Mouse (Mus musculus): Measurements from ENCODE around the gene Ankrd50. TPM values are rescaled to one million over a fixed set of nuclear protein-coding genes. Genes with fewer than 3 reads are reported as not detected.

Gene Ankrd50
- polyA plus RNA-seq, 1 experiment from 2014 or later = 24.2 TPM

DNA sequence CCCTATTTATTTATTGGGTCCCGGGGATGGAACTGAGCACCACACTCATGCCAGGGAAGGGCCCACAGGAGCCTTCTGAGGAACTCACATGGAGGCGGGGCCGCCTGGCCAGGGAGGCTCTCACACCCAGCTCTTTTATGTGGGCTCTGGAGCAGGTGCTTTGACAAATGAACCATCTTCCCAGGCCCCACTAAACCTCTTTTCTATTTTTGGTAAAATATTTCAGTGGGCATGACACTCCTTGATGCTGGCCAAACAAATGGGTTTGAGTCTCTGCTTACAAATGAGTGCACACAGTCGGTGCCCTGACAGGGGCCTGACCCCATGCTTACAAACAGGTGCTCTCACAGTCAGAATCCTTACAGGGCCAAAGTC is 24.4 kb downstream of the Ankrd50 start:
- no peak overlapping the region for H3K4me2 ChIP-seq (replicated peaks; ENCODE audit: low read depth, low read length)
- no peak overlapping the region for H3K27ac ChIP-seq (ENCODE audit: low read length)
- no peaks in the 10 kb centered on the region for H3K4me1 ChIP-seq (ENCODE audit: control insufficient read depth, insufficient read depth, low read length)
- no peaks in the 10 kb centered on the region for H3K27me3 ChIP-seq (ENCODE audit: control insufficient read depth, insufficient read depth, low read length)
- H3K9me3 ChIP-seq (ENCODE audit: control insufficient read depth, low read depth, low read length) = no peaks in the 10 kb centered on the region
- no peak for ATAC-seq (ENCODE audit: insufficient number of reproducible peaks, insufficient read depth, low FRiP score, low read depth)
- H3K36me3 ChIP-seq (ENCODE audit: control insufficient read depth, insufficient read depth, low read length) = peaks cover 57% of the 10 kb centered on the region
- WGBS = 59% methylated on average over 4 of the region's 4 CpGs
- H3K9ac ChIP-seq (replicated peaks; ENCODE audit: low read depth, low read length) = no peak overlapping the region
- no peak overlapping the region for H3K4me3 ChIP-seq (ENCODE audit: low read depth, low read length)

GRCm38 (mm10) chr3:38459507-38460249 is 25.0 kb downstream of the Ankrd50 start:
- no peaks in the 10 kb centered on the region for H3K9me3 ChIP-seq (ENCODE audit: control insufficient read depth, low read depth, low read length)
- WGBS = 34% methylated on average over 5 of the region's 5 CpGs
- H3K27ac ChIP-seq (ENCODE audit: low read length) = no peak overlapping the region
- H3K4me2 ChIP-seq (replicated peaks; ENCODE audit: low read depth, low read length) = no peak overlapping the region
- H3K9ac ChIP-seq (replicated peaks; ENCODE audit: low read depth, low read length) = no peak overlapping the region
- H3K4me3 ChIP-seq (ENCODE audit: low read depth, low read length) = no peak overlapping the region
- H3K36me3 ChIP-seq (ENCODE audit: control insufficient read depth, insufficient read depth, low read length) = peaks cover 62% of the 10 kb centered on the region
- H3K4me1 ChIP-seq (ENCODE audit: control insufficient read depth, insufficient read depth, low read length) = no peaks in the 10 kb centered on the region
- ATAC-seq (ENCODE audit: insufficient number of reproducible peaks, insufficient read depth, low FRiP score, low read depth) = no peak
- no peaks in the 10 kb centered on the region for H3K27me3 ChIP-seq (ENCODE audit: control insufficient read depth, insufficient read depth, low read length)

- no peak for ATAC-seq (ENCODE audit: insufficient number of reproducible peaks, insufficient read depth, low FRiP score, low read depth)
- 93% methylated on average over 14 of the region's 14 CpGs for WGBS
- no peaks in the 10 kb centered on the region for H3K27me3 ChIP-seq (ENCODE audit: control insufficient read depth, insufficient read depth, low read length)
- H3K9me3 ChIP-seq (ENCODE audit: control insufficient read depth, low read depth, low read length) = no peaks in the 10 kb centered on the region
- H3K9ac ChIP-seq (replicated peaks; ENCODE audit: low read depth, low read length) = no peak overlapping the region
- H3K4me2 ChIP-seq (replicated peaks; ENCODE audit: low read depth, low read length) = no peak overlapping the region
- no peaks in the 10 kb centered on the region for H3K4me1 ChIP-seq (ENCODE audit: control insufficient read depth, insufficient read depth, low read length)
- H3K36me3 ChIP-seq (ENCODE audit: control insufficient read depth, insufficient read depth, low read length) = peaks cover 68% of the 10 kb centered on the region
- no peak overlapping the region for H3K4me3 ChIP-seq (ENCODE audit: low read depth, low read length)
- no peak overlapping the region for H3K27ac ChIP-seq (ENCODE audit: low read length)
Observed at GRCm38 (mm10) chr3:38457041-38457440, 27.6 kb downstream of the Ankrd50 start.

GRCm38 (mm10) chr3:38452199-38452598 is 32.4 kb downstream of the Ankrd50 start:
- Histone ChIP-seq H3K36me3 (ENCODE audit: control insufficient read depth, insufficient read depth, low read length) (peaks cover 59% of the 10 kb centered on the region), H3K4me2 (replicated peaks; ENCODE audit: low read depth, low read length) (no peak overlapping the region), H3K27me3 (ENCODE audit: control insufficient read depth, insufficient read depth, low read length) (no peaks in the 10 kb centered on the region)

GRCm38 (mm10) chr3:38446586-38446985 is 38.1 kb downstream of the Ankrd50 start:
- Histone ChIP-seq H3K4me1 (ENCODE audit: control insufficient read depth, insufficient read depth, low read length) (no peaks in the 10 kb centered on the region), H3K27ac (ENCODE audit: low read length) (no peak overlapping the region), H3K4me3 (ENCODE audit: low read depth, low read length) (no peak overlapping the region), H3K27me3 (ENCODE audit: control insufficient read depth, insufficient read depth, low read length) (no peaks in the 10 kb centered on the region), H3K9ac (replicated peaks; ENCODE audit: low read depth, low read length) (no peak overlapping the region), H3K36me3 (ENCODE audit: control insufficient read depth, insufficient read depth, low read length) (peaks cover 11% of the 10 kb centered on the region), H3K9me3 (ENCODE audit: control insufficient read depth, low read depth, low read length) (no peaks in the 10 kb centered on the region; the same call in 1 of the 2 replicates), H3K4me2 (replicated peaks; ENCODE audit: low read depth, low read length) (no peak overlapping the region)
- no peak for ATAC-seq (ENCODE audit: insufficient number of reproducible peaks, insufficient read depth, low FRiP score, low read depth)
- 91% methylated on average over 9 of the region's 9 CpGs for WGBS

More at GRCm38 (mm10) chr3:38452199-38452598, 32.4 kb downstream of the Ankrd50 start:
- ATAC-seq (ENCODE audit: insufficient number of reproducible peaks, insufficient read depth, low FRiP score, low read depth) = no peak
- no peak overlapping the region for H3K4me3 ChIP-seq (ENCODE audit: low read depth, low read length)
- H3K4me1 ChIP-seq (ENCODE audit: control insufficient read depth, insufficient read depth, low read length) = no peaks in the 10 kb centered on the region
- WGBS = 88% methylated on average over 9 of the region's 9 CpGs
- H3K9me3 ChIP-seq (ENCODE audit: control insufficient read depth, low read depth, low read length) = no peaks in the 10 kb centered on the region; the same call in 1 of the 2 replicates
- H3K9ac ChIP-seq (replicated peaks; ENCODE audit: low read depth, low read length) = no peak overlapping the region
- no peak overlapping the region for H3K27ac ChIP-seq (ENCODE audit: low read length)

- WGBS = 54% methylated on average over 4 of the region's 4 CpGs
- no peak for ATAC-seq (ENCODE audit: insufficient number of reproducible peaks, insufficient read depth, low FRiP score, low read depth)
- Histone ChIP-seq H3K27me3 (ENCODE audit: control insufficient read depth, insufficient read depth, low read length) (no peaks in the 10 kb centered on the region), H3K27ac (ENCODE audit: low read length) (no peak overlapping the region), H3K9me3 (ENCODE audit: control insufficient read depth, low read depth, low read length) (no peaks in the 10 kb centered on the region), H3K4me1 (ENCODE audit: control insufficient read depth, insufficient read depth, low read length) (no peaks in the 10 kb centered on the region), H3K4me2 (replicated peaks; ENCODE audit: low read depth, low read length) (no peak overlapping the region), H3K36me3 (ENCODE audit: control insufficient read depth, insufficient read depth, low read length) (no peaks in the 10 kb centered on the region), H3K4me3 (ENCODE audit: low read depth, low read length) (no peak overlapping the region), H3K9ac (replicated peaks; ENCODE audit: low read depth, low read length) (no peak overlapping the region)
Observed at GRCm38 (mm10) chr3:38443875-38444274, 40.8 kb downstream of the Ankrd50 start.

DNA sequence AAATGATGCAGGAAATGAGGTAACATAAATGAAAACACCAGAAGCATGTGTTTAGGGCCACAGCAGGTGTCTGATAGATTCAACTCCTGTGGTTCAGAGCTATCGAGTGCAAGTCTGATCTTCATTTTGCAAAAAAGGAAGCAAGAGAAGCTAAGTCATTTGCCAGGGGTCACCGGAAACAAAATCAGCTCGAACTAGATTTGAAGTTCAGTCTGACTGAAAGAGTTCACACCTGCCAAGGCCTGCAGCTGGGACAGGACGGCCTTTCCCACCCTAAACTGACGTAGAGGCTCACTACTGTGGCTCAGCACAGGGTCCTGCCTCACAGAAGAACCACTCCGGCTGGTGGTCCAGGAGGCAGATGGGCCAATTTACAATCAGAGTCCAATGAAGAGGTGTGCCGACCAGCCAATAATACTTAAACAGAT is 44.1 kb downstream of the Ankrd50 start:
- H3K9me3 ChIP-seq (ENCODE audit: control insufficient read depth, low read depth, low read length) = no peaks in the 10 kb centered on the region
- no peaks in the 10 kb centered on the region for H3K36me3 ChIP-seq (ENCODE audit: control insufficient read depth, insufficient read depth, low read length)
- H3K4me2 ChIP-seq (replicated peaks; ENCODE audit: low read depth, low read length) = no peak overlapping the region
- H3K4me3 ChIP-seq (ENCODE audit: low read depth, low read length) = no peak overlapping the region
- 71% methylated on average over 7 of the region's 7 CpGs for WGBS
- ATAC-seq (ENCODE audit: insufficient number of reproducible peaks, insufficient read depth, low FRiP score, low read depth) = no peak
- no peak overlapping the region for H3K9ac ChIP-seq (replicated peaks; ENCODE audit: low read depth, low read length)
- no peaks in the 10 kb centered on the region for H3K27me3 ChIP-seq (ENCODE audit: control insufficient read depth, insufficient read depth, low read length)
- H3K27ac ChIP-seq (ENCODE audit: low read length) = no peak overlapping the region
- H3K4me1 ChIP-seq (ENCODE audit: control insufficient read depth, insufficient read depth, low read length) = no peaks in the 10 kb centered on the region

DNA sequence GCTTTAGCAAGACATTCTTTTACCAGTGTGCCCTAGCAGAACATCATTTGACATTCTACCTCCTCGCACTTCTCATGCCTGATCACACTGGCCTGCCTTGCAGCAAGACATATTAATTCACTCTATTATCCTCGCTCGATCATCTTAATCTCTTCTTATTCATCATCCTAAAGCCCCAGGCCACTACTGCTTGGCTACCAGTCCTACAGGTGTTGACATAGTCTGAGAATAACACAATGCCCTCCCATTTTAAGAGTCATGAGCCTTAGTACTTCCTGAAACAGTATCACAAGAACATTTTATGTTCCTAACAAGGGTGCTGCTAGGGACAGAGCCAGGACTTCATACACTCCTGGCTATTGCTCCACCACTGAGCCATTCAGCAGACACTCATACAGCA is 48.0 kb downstream of the Ankrd50 start:
- no peak overlapping the region for H3K27ac ChIP-seq (ENCODE audit: low read length)
- H3K4me3 ChIP-seq (ENCODE audit: low read depth, low read length) = no peak overlapping the region
- 77% methylated on average over 3 of the region's 3 CpGs for WGBS
- ATAC-seq (ENCODE audit: insufficient number of reproducible peaks, insufficient read depth, low FRiP score, low read depth) = no peak
- no peaks in the 10 kb centered on the region for H3K27me3 ChIP-seq (ENCODE audit: control insufficient read depth, insufficient read depth, low read length)
- no peak overlapping the region for H3K9ac ChIP-seq (replicated peaks; ENCODE audit: low read depth, low read length)
- H3K4me2 ChIP-seq (replicated peaks; ENCODE audit: low read depth, low read length) = no peak overlapping the region
- H3K36me3 ChIP-seq (ENCODE audit: control insufficient read depth, insufficient read depth, low read length) = no peaks in the 10 kb centered on the region
- no peaks in the 10 kb centered on the region for H3K9me3 ChIP-seq (ENCODE audit: control insufficient read depth, low read depth, low read length)
- peaks cover 13% of the 10 kb centered on the region; the same call in 1 of the 2 replicates for H3K4me1 ChIP-seq (ENCODE audit: control insufficient read depth, insufficient read depth, low read length)

DNA sequence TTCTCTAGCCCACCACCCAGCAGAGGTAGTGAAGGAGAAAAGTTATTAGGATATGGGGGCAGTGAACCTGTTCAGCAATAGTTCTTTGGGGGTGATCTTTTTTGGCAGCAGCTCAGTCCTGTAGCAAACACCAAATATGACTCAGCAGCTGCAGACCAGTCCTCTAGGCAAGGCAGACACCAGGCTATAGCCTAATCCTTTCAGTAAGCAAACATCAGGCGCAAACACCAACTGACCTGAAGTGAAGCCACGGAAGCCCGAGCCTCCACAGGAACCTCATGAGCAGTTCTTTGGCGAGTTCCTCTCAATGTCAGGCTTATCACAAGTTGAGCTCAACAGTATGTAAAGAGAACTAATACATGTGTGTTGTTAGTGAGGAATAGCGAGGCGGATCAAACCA is 48.8 kb downstream of the Ankrd50 start:
- Histone ChIP-seq H3K4me3 (ENCODE audit: low read depth, low read length) (no peak overlapping the region), H3K9ac (replicated peaks; ENCODE audit: low read depth, low read length) (no peak overlapping the region), H3K27me3 (ENCODE audit: control insufficient read depth, insufficient read depth, low read length) (no peaks in the 10 kb centered on the region), H3K9me3 (ENCODE audit: control insufficient read depth, low read depth, low read length) (no peaks in the 10 kb centered on the region), H3K4me1 (ENCODE audit: control insufficient read depth, insufficient read depth, low read length) (peaks cover 13% of the 10 kb centered on the region; the same call in 1 of the 2 replicates), H3K36me3 (ENCODE audit: control insufficient read depth, insufficient read depth, low read length) (no peaks in the 10 kb centered on the region), H3K27ac (ENCODE audit: low read length) (no peak overlapping the region), H3K4me2 (replicated peaks; ENCODE audit: low read depth, low read length) (no peak overlapping the region)
- no peak for ATAC-seq (ENCODE audit: insufficient number of reproducible peaks, insufficient read depth, low FRiP score, low read depth)
- 74% methylated on average over 6 of the region's 6 CpGs for WGBS

Measured in stomach, embryonic 14.5 days (tissue).